Mouse (Mus musculus): ENCODE measurements at regions not wholly inside any gene's neighbourhood (a gene's known extent, or its start where the extent isn't known, plus 50 kb on each side); places are given as distances from the start of the nearest gene placed in this dataset.

DNA sequence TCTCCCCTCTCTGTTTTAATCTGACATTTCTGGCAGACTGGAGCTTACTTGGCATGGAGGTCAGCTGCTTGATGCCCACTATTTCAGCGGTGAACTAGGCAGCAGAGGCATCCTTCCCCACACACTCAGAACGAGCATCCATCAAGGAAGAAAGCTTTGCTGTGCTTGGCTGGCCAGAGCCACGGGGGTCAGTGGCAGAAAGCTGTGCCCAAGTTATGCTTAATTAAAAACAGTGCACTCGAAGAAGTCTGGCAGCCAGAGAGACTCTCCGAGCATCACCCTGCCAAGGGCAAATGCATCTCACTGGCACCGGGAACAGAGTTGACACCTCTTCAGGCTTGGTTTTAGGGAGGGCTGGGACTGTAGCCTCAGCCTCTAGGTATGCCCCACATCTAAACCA, 168.3 kb downstream of the Gm45692 start:
- DNase-seq, result no peak

DNA sequence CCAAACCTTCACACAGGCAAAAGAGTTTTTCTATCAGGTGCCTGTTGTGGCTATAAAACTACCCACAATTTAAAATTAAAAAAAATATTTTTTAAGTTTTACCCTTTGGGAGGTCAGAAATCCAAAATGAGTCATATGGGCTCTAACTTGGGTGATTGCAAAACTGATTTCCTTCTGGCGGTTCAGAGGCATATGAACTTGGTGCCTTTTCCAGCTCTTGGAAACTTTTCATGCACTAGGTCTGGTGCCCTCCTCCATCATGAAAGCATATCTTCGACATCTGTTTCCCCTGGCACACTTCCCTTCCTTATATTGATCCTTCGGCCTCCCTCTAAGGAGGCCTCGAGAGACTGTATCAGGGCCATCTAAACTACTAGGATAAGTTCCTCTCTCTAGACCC, 168.8 kb downstream of the Gm45692 start:
- no peak for DNase-seq

DNA sequence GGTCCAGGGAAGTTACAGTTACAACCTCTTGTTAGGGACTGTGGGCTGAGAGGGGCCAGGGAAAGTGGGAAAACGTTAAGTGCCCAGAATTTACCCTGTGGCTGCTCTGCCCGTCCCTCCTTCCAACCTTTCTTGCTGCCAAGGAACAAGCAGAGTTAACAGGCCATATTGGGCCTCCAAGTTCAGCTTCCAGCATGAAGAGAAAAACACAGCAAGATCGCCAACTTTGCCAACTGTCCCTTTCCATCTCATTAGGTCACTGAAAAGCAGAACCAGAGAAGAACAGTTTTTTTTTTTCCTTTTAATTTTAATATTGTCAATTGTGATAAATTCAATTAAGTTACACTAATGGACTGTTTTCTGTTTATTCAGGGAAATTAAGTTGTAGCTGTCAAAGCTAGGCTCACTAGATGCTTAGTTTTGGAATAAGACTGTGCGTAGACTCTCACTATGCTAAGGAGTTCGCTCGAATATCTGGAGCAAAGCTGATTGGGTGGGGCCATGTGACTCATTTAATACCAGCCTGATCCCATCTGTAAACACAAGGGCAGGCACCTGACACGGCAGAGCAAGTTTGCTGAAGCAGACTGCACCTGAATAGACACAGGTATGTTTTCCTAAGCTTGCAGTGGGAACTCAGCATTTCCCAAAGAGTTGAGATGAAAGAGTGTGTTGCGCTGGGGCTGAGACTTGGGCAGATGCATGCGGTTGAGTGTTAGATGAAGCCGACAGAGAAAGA, 178.9 kb downstream of the Gm45692 start:
- no peak for DNase-seq

DNA sequence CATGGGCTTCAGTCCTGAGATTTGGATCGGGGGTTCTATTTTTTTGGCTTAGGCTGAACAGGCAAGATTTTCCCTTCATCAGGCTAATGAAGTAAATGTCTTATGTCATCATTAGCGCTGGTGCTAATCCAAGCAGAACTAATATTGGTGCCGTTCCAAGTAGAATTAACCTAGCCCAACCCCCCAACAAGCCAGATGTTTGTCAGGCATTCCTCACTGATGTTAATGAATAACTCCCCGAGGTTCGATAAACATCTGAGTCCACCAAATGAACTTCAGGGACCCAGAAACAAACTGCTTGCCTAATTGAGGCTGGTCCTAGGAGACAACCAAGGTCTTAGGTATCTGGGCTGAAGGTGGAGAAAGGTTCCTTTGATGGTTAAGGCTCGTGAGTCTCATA, 180.9 kb downstream of the Gm45692 start:
- peak; percentile 38 to 71 for DNase-seq

DNA sequence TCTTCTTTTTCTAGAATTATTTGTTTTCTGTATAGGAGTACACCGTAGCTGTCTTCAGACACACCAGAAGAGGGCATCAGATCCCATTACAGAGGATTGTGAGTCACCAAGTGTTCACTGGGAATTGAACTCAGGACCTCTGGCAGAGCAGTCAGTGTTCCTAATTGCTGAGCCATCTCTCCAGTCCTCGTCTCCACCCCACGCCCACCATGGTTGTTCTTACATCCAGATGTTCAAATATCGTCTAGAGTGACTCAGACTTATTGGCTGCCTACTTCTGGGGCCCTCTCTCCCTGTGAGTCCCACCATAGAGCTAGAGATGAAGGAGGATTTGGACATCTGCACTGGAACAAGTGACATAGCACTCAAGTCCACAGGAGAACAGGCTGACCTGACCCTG, 182.6 kb downstream of the Gm45692 start:
- DNase-seq, result no peak

DNA sequence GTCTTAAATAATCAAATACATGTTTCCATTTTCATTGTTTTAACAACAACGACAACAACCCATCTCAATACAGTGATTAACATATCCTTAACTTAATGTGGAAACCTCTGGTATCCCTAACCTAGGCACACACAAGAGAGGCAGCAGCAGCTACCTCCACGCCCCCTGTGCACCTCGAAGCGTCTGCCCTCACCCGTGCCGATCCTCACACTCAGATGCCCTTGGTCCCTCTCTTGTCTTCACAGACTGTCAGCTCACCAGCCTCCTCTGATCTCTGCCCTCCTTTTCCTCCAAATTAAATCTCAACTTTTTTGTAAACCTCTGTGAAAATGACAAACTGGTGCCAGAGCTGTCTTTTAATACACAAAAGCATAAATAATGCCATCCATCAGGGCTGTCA, 185.2 kb downstream of the Gm45692 start:
- DNase-seq, result no peak

DNA sequence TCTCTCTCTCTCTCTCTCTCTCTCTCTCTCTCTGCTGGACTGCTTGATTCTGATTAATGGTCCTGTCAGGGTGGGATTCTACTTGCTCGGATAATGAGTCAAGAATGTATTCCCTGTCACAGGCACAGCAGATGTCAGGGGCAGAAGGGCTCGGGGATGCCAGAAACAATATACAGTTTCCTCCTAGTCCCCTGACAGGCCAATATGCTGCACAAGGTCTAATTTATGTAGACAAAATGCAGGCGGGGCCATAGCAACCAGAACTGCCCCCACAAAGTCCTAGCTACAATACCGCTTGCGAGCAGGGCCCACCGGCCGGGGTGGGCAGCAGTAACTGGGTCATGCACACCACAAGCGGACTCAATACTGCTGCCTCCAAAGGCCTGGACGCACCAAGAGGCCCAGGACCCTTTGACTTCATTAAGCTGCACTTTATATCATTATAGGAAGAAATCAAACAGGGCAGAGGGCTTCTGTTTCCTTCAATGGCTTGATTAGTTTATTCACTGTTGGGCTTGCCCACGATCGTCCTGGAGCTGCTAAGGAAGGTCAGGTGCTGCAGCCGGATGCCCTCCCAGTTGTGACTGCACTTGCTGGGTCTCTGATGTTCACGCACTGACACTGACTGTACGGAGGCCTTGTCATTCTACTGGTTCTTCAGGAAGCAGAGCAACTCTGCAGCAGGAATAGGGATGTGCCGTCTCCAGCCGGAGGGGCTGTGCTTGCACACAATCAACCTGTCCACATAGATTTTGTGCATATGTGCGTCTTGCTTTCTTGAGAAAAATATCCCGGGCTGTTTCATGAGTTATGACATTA, 185.9 kb downstream of the Gm45692 start:
- DNase-seq, result no peak

DNA sequence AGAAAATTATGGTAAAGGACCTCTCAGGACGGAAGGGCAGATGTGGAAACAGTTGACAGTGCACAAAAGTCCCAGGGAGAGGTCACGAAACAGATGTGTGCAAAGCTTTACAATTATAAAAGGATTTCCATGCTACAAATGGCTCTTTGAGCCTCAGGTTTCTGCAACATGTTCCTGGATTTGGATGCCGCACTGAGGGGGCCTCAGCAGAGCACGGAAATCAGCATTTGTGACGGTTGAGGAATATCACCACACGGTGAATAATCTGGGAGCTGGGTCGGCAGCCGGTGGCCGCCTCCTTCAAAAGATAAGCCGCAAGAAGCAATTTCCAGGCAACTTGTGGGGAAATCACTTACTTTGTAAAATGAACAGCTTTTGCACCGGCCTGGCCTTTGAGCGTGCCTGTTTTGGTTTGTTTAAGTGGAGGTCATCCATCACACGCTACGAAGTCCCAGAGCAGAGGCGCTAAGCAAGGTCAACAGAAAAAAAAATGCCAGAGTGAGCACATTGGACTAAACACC, 188.8 kb downstream of the Gm45692 start:
- no peak for DNase-seq

DNA sequence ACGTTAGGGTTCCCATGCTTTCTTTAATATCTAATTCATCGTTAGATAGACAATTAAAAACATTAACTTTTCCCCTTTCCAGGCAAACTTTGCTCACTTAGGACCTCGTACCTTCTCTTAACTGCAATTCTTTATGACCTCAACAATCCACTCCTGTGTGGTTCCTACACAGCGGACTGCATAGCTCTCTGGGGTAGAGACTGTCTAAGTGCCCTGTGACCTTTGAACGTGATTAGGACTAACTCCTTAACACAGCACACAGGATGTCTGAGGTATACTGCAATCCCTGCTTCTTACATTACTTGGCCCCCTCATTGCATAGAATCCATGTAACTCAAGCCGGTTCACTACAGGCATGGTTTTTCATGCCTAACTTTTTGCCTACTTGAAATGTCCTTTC, 190.4 kb downstream of the Gm45692 start:
- no peak for DNase-seq

DNA sequence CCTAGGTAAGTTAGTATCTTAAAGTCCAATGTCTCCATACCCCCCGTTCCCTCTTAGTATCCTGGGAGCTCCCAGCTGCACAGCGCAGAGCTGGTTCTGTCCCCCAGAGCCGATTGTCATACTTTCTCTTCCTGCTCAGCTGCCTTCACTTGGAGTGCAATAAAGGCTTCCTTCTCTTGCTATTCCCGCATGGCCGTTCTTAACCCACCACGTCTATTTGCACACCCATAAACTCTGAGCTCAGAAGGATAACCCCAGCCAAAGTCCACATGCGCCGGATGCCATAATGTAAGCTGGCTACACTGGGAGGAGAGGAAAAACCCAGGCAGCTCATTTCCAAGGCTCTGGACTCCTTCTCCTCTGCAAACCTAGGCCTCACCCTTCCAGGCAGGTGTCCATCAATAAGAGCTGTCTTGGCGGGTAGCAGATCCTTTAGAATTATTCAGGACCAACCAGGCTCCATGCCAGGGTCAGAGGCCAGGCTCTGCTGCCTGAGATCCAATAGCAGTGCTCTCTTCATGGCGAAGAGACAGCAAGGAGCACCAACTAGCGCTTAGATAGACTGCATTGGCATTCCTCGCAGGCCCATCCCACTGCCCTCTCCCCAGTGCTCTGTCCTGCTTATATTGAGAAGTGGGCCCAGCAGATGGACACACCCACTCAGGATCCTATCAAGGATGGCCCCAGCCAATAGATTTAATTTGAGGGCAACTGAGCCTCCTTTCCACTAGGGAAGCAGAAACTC, 204.4 kb downstream of the Gm45692 start:
- DNase-seq, result no peak

DNA sequence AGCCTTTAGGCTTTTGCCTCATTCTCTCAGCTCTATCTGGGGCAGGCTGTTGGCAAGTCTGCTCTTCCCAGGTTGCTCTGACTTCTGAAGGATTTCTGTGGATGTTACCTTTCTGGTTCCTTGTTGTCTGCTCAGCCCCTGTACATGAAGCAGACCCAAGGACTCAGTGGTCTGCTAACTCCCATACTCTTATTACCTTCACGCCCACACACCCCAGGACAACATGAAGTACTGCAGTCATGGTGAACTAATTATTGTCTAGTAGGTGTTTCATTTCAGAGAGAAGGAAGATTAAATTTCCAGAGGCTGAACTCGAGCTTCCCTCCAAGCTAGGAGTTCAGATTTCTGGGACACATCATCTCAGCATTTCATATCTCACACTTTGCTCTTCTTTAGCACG, 205.3 kb downstream of the Gm45692 start:
- no peak for DNase-seq

DNA sequence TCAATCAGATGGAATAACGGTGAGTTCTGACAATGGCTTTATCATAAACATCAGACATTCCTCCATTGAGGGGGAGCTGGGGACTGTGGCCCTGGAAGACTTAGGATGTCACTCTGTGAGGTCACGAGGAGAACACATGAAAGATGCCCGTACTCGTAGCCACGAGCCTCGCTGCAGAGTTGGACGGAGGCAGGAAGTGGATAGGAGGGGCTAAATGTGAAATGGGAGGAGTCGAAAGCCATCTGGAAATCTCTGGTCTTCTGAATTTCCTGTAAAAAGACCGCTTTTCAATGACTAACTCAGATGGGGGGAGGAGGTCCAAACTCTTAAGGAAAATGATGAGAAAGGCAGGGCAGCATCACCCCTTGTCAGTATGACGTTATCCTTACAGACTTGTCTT, 210.5 kb downstream of the Gm45692 start:
- no peak for DNase-seq

DNA sequence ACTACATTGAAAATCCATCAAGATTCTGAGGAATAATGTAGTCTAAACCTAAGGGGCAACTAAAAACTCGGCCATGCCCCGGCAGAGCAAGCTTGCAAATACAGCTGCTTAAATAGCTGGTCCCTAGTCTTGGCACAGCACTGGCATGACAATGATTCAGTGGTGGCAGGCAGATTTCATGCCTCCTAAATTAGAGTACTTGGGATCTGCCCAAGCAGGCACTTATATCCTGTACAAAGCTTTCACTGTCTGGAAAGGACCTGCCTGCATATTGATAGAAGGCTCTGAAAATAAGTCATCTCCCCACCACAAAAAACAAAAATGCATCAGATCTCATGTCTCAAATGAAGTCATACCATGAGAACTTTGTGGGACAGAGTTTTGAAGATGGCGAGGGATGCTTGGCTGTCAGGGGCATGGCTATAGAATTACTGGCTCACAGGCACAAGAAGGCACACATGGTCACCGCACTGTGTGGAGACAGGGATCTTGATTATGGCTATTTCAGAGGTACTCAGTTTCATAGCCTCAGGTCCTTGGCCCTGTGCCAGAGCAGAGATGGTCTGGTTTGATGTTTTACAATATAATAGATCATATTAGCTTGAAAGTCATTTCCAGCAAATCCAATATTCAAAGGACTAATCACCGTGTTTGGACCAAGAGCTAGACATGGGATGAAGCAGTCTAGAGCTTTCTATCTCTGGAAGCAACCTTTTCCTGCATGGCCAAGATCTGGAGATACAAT, 217.7 kb downstream of the Gm45692 start:
- no peak for DNase-seq

DNA sequence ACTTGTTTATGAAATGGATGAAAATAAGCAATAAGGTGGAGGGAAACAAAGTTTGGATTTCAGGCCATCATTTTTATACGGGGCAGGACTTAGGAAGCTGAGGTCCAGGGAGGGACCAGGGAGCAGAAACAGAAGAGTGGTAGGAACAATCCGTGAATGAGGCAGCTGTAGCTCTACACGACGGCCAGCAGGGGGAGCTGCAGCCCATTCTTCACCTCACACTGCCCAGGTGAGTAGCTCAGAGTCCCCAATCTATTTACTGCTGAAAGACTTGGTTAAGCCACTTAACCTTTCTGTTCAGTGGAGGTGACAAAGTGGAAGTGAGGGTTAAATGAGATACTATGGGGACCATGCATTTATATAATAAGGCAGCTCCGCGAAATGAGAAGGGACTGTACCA, 225.7 kb downstream of the Gm45692 start:
- peak; percentile 25 to 84 for DNase-seq

DNA sequence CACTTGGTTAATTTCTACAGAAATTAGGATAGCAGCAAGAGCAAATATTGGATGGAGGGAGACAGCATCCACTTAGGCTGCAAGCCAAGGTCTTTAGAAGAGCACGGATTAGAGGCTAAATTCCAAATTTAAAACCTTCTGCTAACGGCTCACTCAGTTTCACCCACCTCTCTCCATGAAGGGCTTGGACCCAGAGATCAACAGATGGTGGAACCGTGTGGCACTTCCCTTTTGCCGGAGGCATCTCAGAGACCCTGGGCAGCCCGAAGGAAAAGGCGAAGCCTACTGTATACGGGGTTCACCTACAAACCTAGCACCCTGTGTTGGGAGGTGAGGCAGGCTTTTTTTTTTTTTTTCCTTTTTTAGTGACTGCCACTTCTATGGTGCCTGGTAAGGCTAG, 229.9 kb downstream of the Gm45692 start:
- DNase-seq, result no peak

DNA sequence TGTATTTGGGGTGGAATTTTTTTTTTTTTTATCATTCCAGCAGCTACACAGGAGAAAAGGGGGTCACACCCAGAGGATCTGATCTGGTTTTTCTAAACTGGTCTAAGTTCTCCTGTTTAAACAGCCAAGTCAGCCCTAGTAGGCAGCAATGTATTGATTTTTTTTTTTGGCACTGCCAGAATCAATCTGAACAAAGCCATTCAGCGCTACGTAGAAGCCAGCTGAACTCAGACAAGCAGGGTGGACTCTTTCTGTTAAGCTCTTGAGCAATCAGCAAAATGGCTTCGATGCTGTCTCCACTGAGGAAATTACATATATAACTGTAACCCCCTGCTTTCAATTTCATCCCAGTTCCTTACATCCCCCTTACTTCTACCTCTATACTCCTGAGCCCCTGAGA, 230.5 kb downstream of the Gm45692 start:
- DNase-seq, result no peak

DNA sequence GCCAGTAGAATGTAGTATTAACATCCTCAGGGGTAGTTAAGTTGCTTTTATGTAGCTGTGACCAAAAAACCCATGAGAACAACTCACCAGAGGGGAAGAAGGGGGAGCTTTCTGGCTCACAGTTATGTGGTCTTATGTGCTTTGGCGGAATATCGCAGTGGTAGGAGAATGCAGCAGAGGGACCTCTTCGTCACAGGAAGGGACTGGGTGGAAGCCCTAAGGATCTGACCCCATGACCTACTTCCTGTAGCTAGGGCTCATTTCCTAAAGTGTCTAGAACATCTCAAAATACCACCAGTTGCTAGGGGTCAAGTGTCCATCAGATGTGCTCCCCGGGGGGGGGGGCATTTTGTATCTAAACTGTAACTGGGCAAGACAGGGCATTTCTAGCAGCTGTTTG, 231.3 kb downstream of the Gm45692 start:
- peak; percentile 29 to 56 for DNase-seq

DNA sequence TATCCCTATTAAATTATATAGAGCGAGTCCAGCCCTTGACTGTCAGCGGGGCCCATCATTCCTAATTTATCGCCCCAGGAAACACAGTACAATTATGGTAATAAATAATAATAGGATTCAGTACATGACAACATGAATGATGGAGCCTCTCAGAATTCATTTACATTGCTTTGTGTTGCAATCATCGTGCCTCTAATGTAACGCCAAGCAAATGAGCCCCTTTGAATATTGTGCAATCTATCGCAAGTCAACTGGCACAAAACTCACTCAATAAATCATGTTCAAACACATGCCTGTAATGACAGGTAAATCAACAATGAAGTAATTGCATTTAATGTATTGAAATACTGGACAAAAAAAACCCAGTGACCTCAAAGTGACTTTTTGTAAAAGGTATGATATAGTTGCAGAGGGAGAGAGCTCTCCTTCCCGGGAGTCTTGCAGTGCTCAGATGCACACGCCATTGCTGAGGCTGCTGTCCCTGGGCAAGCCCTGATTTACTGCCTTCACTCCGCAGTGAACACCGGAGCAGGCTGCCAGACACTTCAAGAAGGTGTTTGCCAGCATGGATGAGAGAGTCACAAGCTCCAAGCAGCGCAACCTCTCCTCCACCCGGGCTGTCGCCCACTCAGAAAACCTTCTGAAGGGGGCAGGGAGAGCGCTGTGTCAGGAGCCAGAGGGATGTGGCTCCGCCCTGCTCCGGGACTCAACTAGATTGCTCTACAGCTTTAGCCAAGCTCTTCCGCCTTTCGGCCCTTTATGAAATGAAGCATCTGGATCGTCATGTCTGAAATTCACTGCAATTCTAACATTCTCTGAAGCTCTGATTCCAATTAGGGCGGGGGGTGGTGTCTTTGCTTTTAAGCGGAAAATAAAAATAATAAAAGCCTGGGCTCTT, 232.6 kb downstream of the Gm45692 start:
- peak; percentile 50 to 56 for DNase-seq

DNA sequence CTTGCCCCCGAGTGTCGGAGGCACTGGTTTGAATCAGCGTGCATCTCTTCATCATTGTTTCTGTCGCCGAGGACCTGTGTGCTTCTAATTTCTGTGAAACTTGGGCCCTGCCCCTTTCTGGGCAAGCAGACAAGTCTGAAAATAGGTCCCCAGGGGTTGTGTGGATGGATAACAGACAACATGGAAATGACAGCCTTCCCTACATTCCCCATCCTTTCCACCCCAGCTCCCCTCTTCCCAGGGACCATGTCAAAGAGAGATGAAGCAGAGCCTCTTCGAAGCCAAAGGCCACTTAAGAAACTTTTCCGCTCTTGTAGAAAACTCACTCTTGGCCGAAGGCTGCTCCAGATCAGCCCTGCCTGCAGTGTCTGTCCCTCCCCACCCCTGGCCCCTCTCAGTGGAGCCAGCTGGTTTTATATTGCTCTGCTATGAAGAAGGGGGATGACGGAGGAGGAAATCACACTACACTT, 233.2 kb downstream of the Gm45692 start:
- peak; percentile 63 to 64 for DNase-seq

DNA sequence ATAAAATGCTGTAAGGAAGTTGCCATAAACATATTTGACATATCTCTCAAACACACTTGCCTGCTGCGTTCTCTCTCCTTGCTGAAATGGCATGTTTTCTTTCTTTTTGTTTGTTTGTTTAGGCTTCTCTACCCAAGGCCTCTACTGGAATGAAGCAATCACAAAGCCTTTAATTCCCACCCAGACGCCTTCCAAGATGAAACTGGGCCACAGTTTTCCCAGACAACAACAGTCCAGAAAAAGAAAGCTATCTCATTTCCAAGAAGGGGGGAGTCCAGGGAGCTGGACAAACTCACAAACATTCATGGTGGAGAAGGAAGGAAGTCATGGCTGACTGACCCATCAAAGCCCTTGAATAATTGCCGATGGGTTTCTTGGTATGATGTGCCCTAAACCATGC, 234.1 kb downstream of the Gm45692 start:
- DNase-seq, result peak; percentile 10 to 36

DNA sequence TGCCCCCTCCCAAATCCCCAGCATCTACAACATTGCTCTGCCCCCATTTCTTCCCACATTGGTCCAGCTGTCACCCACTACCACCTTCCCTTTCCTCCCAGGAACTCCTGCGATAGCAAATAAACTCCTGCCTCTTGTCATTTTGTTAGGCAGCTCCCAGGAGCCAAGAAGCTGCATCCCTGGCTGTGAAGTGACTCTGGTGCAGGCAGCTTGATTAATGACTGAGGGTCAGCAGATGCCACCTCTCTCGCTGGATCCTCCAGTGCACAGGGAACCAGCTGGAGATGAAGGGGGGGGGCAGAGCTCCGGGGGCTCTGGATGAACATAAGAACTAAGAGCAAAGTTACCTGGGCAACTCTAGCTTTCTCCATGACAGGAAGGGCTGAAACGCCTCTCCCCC, 235.2 kb downstream of the Gm45692 start:
- DNase-seq, result peak; percentile 22 to 37

Data from kidney, postnatal 36 days (tissue).